Mouse (Mus musculus): ENCODE measurements around the gene Mycbpap. TPM values are rescaled to one million over a fixed set of nuclear protein-coding genes. Genes with fewer than 3 reads are reported as not detected.
A peak's percentile ranks its signal among the peaks of the same experiment; 100 is the strongest.

The Mycbpap gene
- total RNA-seq, 2 experiments from 2014 or later: 0.68 to 1.1 TPM

DNA sequence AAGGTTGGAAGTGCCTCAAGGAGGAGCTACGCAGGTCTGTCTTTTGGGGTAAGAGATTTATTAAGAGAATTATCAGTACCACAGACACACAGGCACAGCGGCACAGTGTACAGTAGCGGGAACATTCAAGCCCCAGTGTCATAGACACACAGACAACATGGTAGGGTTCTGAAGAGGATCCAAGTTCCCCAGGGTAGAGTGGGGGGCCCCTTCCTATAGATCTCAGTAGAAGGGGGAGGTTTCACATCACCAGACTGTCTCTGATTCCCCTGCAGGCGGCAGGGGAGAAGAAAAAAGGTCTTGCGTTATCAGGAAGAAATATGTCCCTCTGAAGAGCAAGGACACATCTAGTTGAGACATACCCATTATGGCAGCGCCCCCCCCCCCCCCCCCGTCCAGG, 18.2 kb upstream of the Mycbpap start:
- no peak for DNase-seq (ENCODE audit: low spot score)
- intact Hi-C loops (cut with DNase I): loop anchor here (5.0 kb wide), 1 partner anchor 122 kb away; no protein-coding TSS in a partner anchor

DNA sequence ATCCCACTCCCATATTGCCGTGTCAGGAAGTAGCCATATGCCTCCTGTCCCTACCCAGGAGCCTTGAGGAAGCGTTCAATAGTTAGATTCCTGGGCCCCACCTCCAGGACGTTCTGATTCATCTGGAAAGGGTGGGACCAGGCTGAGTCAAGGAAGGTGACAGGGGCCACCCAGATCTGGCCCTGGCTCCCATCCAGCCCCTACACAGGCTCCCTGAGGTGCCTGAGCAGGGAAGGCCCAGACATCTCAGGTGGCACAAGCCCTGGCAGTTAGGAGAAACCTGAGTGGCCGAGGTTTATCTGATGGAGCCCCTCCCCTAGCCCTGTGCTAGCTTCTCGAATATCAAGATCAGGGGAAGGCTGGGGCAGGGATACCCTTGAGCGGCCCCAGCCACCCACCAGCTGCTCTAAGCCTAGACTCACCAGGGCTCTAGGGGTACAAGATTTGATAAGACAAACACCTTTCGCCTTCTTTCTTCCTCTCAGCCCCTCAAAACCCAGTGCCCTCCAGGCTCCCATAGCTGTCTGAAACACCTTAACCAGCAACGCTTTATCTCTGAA, 17.3 kb upstream of the Mycbpap start:
- intact Hi-C loops (cut with DNase I): no loop called here
- DNase-seq (ENCODE audit: low spot score): no peak

DNA sequence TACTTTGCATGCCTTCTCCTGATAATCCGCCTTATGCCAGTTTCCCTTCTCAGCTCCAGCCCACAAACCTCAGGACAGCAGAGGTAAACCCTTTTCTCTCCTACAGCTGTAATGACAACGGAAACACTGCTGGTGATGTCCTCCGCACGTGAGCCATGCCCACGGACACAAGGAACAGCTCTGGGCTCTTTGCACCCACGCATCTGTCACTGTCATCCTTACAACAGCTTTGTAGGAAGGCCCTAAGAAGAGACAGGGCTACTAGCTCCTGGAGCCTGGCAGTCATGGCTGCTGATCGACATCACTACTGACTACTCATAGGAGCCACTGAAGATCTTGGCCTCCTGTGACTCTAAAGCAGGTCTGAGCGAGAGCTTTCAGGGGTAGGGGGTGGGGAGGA, 11.6 kb upstream of the Mycbpap start:
- intact Hi-C loops (cut with DNase I): no loop called here
- DNase-seq (ENCODE audit: low spot score): no peak

DNA sequence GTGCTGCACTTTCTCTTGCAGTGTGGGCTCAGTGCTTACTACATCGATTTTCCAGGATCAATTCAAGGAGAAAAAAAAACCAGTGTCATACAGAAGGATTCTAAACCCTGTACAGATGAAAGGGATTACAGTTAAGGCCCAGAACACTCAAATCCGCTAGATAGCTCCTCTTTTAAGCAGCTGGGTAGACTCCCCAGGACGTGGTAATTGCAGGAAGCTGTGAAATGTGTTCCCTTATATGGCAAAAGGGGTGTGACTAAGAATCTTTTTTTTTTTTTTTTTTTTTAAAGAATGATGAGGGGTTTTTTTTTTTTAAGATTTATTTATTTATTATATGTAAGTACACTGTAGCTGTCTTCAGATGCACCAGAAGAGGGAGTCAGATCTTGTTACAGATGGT, 7.3 kb upstream of the Mycbpap start:
- DNase-seq (ENCODE audit: low spot score): no peak
- intact Hi-C loops (cut with DNase I): no loop called here

DNA sequence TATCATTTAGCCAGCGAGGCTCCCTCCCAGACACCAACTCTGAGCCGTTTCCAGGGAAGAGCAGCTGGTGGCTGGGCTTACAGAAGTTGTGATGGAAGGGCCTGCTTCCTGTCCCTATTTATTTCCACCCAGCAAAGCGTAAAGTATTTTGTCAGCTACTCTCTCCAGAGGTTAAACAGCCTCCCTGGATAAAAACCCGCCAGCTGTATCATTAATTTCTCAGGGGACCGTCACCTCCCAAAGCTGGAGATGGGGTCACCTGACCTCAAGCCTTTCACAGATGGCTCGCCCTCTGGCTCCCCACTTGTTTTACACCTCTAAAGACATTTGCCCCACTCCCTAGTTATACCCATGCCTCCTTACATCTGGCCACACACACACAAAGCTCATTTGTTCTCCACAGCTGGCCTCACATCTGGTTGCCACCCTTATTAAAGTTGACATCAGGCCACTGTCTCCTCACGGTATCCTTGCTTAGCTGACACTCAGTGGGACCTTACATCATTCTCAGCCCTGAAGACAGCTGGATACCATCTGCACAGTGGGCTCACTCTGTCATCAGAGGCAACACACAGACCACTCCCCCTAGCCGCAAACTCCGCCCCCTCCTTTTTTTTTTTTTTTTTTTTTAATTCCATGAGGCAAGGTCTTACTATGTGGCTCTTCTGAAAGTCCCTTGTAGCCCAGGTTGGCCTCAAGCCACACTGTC, 4.8 kb upstream of the Mycbpap start:
- DNase-seq (ENCODE audit: low spot score): no peak
- intact Hi-C loops (cut with DNase I): no loop called here

DNA sequence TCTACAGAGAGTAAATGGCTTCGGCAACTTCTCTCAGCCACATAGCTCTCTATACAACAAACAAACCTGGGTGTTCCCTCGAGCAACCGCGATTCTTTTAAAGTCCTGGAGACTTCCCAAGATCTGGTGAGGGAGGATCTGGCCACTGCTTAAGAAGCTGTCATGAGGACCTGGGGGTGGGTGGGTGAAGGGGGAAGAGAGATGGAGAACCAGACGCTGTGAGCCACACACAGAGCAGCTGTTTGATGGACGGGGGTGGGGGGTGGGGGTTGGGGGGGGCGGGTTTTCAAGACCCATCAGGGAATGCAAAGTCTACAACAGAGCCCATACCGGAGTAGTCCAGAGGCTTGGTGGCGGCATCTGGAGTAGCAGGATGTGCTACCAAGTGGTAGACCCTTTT, 8.1 kb downstream of the Mycbpap start:
- intact Hi-C loops (cut with DNase I): no loop called here
- DNase-seq (ENCODE audit: low spot score): no peak

DNA sequence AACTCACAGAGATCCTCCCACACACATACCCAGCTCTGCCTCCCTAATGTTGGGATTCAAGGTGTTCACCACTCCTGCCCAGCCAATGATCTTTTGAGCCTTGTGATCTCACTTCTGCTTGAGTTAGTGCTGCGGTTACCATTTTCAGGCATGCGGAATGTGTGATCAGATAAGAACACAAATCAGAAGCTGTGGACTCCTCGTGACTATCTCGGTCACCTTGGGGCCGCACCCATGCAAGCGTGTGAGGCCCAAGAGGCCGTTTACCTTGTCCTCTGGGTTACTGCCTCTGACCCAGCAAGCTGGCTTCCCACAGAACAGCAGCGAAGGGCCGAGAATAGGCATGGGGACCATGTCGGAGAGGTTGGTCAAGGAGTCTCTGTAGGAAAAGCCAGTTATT, 12.6 kb downstream of the Mycbpap start:
- intact Hi-C loops (cut with DNase I): no loop called here
- DNase-seq (ENCODE audit: low spot score): no peak

DNA sequence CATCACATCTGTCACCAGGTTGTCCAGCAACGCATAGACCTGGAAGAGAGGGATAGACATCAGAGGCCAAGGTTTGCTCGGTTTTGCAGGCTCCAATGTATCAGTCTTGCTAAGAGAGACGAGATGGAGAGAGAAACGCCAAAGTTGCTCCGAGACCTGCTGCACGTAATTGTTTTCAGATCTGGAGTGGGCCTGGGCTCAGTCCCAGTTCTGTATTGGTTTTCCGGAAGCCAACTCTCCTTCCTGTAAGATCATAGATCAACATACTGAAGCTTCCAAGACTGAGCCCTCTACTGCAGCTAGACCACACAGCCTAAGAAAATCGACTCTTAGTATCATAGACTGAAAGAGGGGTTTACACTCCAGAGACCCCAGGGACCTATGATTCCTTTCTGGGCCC, 20.1 kb downstream of the Mycbpap start:
- DNase-seq (ENCODE audit: low spot score): no peak
- intact Hi-C loops (cut with DNase I): no loop called here

DNA sequence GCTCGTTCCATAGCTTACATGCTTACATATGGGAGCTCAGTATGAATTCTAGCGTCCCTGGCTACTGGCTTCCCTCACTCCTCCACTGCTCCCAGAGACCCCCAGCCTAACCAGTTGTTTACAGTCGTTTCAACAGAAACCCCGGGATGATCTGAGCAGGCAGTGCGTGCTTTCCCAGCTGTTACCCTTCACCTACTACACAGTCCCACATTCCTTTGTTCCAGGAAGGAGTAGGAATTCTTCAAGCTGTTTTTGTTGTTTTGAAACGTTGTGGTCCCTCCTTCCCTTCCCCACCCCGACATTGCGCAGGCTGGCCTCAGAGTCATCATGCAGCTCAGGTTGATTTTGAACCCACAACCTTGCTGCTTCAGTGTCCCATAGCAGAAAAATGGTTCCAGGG, 21.2 kb downstream of the Mycbpap start:
- intact Hi-C loops (cut with DNase I): no loop called here

DNA sequence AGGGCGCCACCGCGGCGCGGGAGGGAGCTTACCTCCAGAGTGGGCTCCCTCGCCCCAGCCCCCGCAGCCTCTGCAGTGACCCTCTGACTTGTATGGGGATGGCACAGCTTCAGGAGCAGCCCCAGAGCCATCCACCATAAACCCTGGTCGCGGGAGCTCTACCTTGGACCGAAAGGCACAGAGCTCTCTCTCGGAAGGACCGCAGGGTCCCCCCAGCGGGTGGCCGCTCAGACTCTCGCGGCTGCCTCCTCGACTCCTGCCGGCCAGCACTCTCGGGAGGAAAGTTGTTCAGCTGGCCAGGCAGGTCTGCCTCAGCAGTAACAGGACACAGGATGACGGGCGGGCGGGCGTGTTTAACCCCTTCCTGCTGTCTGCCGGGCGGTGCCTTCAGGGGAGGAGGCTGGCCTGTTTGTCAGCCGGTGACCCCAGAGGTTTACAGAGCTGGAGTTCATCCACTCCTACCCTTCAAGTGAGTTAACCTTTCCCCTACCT, 21.8 kb downstream of the Mycbpap start, which contains the start of gene Epn3:
Gene Epn3 (minus strand): TSS at position 314 of the 492 bp plus-strand sequence.
- intact Hi-C loops (cut with DNase I): no loop called here
- no peak for DNase-seq (ENCODE audit: low spot score)

More for the DNA sequence above, 21.2 kb downstream of the Mycbpap start:
- DNase-seq (ENCODE audit: low spot score): no peak

DNA sequence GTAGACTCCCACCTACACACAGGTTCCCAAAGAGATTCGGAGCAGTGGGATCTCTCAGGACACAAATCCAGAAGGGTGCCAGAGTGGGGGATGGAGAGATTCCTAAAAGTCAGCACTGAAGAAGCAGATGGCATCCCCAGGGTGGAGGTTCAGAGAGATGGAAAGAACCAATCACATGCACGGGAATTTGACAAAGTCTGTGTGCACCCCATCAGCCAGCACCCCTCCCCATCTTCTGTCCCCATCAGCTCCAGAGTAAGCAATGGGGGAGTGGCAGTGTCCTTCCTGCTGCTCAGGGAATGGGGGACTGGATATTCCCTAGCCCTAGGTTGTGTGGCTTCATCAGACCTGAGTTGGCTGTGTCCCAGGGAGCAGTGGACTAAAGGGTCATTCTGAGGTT, 22.5 kb downstream of the Mycbpap start:
- DNase-seq (ENCODE audit: low spot score): no peak
- intact Hi-C loops (cut with DNase I): no loop called here

DNA sequence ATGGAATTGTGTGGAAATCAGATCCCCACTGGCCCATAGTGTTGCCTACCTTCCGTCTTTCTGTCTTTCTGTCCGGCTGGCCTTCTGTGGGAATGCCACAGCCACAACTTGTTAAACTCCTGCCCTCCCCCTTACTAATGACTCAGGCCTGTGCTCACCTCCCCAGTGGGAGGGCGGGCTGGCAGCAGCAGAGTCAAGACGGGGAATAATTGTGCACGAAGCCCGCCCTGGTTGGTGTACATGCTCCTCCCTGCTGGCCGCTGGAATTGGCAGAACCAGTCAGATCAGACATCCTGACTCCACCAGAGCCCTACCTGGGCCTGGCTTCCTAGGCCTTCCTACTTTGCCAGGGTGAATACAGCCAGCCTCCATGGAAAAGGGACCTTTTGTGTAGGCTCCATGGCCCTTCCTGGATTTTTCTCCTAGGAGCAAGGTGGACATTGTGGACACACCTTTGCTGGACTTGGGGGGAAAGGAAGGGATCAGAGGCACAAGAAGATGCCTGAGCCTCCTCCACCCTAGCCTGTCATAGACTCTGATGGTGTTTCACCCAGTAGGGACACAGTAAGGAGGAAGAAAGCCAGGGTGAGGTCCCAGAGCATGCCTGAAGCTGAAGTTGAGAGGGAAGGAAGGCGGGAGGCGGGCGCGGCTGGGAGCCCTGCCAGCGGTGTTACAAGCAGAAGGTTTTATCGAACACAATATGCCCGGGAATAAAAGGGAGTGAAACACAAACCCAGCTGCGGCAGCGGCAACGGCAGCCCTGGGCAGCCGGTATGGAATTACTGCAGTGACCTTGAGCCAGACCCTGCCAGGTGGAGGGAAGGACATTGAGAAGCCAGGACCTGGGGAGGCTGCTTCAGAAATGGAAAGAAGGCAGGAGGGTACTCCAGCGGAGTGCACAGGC, 23.2 kb downstream of the Mycbpap start:
- intact Hi-C loops (cut with DNase I): no loop called here
- DNase-seq (ENCODE audit: low spot score): no peak

DNA sequence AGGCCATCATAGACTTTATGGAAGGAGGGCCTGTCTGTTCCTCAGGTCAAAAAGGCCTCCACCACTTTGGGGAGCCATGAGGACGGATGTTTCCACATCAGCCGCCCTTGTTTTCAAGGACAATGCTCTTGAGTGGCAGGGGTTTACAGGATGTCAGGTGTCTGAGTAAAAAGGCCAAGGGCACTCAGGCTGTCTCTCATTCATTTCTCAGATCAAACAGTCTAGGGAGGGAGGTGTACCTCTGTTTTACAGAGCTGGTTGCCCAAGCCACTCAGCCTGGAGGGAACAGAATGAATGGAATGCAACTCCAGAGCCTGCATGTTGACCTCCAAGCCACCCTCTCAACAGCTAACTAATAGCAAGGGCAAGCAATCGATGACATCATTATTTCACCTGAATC, 26.1 kb downstream of the Mycbpap start:
- DNase-seq (ENCODE audit: low spot score): no peak
- intact Hi-C loops (cut with DNase I): no loop called here

DNA sequence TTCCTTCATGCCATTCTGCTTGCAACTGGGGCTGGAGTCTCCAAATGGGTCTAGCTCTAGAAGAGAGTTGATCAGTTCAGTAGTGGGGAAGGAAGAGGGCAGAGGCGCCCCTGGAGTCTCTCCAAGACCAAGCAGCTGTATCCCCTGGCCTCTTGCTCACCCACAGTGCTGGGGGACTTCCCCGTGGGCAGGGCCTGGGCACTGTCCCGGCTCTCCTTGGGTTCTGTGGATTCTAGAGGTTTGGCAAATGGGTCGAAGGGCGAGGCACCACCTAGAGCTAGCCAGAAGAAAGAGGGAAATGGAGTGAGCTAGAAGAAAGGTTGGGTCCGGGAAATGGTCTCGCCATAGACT, 29.8 kb downstream of the Mycbpap start:
- intact Hi-C loops (cut with DNase I): no loop called here
- DNase-seq (ENCODE audit: low spot score): no peak

DNA sequence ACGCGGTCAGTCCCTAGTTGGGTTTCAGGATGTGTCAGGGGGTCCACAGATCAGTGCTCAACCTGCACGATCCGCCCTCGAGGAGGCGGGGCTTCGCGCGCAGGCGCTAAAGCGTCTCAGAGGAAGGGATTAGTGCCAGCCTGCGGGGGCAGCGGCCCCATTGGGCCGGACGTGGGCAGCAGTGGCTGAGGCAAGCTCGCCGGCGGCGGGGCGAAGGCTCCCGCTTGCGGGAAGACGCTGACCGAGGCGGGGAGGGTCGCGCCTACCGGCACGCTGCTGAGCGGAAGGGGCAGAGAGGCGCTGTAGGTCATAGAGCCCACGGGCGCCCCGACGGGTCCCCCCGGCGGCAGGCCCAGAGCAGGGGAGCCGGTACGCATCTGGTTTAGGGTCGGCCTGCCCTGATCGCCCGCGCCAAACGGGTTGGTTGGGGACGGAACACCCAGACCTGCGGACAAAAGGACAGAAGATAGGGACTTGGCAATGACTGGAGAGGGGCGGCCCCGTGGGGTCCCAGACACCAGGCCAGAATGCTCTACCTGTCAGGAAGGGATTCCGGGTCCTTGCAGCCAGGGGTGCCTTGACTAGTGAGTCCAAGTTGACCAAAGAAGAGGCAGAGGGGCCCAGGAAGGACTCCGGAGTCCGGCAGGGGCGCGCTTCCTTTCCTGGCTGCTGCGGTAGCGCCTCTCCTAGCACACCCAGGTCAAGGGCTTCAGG, 30.4 kb downstream of the Mycbpap start:
- intact Hi-C loops (cut with DNase I): no loop called here
- no peak for DNase-seq (ENCODE audit: low spot score)

DNA sequence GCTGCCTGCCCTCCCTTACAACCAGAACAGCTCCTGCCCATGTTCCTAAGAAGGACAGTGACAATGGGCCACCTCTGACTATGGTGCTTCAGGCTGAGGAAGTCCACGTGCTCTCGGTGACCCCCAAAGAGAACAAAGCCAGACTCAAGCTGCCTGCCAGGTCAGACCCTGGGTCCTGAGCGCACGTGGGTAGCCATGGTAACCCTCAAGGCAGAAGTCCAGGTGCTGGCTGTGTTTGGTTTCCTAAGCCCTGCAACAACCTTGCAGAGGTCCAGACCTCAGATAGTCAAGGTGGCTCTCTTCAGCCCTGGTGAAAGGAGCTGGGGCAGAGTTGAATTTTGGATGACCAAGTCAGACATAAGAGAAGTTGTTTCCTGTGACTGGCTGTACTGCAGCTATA, 31.8 kb downstream of the Mycbpap start:
- intact Hi-C loops (cut with DNase I): loop anchor here (5.0 kb wide), 2 partner anchors 252 to 357 kb away; no protein-coding TSS in a partner anchor
- no peak for DNase-seq (ENCODE audit: low spot score)

DNA sequence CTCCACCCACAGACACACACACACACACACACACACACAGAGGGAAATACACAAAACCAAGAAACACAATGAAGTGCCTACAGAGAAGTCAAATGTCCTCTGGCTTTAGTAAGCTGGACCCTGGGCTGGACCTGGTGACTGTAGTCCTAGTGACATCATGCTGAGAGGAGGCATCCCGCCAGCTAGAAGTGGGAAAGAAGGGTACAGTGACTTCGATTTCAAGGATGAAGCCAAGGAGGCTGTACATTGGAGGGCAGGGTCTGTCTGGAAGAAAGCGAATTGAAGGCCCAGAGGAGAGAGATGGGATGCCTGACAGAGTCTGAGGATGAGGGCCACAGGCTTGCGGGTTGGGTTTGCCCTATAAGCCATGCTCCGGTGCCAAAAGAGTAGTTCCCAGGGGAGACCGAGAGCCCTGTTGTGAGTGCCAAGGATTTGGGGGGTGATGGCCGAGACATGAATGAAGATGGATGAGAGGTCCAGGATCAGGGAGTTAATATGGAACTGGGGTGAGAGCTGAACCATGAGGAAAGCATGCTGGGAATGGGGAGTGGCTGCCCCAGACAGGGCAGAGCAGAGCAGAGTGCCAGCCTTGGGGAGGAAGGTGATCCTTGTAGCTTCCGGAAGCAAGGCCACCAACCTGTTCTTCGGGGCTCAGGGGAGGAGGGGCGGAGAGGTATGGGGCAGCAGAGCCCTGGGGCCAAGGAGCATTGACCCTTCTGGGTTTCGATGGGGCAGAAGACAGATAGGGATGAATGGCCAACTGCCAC, 32.6 kb downstream of the Mycbpap start:
- DNase-seq (ENCODE audit: low spot score): no peak
- intact Hi-C loops (cut with DNase I): loop anchor here (5.0 kb wide), 2 partner anchors 252 to 357 kb away; no protein-coding TSS in a partner anchor

DNA sequence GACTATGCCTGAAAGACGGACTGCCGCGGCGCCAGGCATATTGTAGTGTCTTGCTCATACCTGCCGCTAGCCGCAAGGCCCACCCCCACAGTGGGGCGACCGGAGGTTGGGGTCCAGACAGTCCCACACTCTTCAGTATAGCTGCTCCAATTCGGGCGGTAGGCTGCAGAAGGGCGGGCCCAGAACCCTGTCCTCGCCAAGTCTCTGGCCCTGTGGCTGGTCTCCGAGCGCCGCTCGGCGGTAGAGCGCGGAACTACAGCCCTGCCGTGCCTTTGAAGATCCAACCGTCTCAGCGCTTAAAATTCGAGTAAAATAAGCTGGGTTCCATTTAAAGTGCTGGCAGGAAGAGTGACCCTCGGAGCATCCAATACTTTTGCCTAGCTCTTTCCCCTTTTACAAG, 35.5 kb downstream of the Mycbpap start, which contains the start of gene Spata20:
Gene Spata20 (minus strand): TSS at position 179 of the 400 bp plus-strand sequence.
- peak; percentile 58 for DNase-seq (ENCODE audit: low spot score)
- intact Hi-C loops (cut with DNase I): loop anchor here (1.0 to 5.0 kb wide), 4 partner anchors 66 to 354 kb away; no protein-coding TSS in a partner anchor

DNA sequence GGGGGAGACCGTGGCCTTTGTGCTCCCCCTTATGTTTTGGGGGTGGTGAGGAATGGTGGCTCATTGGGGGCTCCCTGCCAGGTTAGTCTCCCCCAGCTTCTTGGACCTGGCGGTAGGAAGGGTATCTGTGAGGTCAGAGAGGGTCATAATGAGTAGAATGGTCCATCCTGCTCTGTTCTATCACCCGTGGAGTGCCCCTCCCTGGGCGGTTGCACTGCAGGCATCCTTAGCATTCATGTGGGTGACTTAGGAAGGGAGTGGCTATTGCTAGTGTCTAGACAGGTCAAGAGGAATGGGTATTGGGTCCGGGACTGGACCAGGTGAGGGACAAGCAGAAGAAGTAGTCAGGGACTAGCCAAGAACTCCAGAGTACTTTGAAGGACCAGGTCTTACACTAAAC, 36.3 kb downstream of the Mycbpap start:
- intact Hi-C loops (cut with DNase I): loop anchor here (5.0 kb wide), 2 partner anchors 248 to 353 kb away; no protein-coding TSS in a partner anchor
- DNase-seq (ENCODE audit: low spot score): no peak
